Mouse (Mus musculus) cerebellum, postnatal 14 days (tissue): Measurements from ENCODE around the gene Dop1a.

Source experiments
- DNase-seq, 2 experiments: peaks; one replicate each; pipeline ENCODE4 v3.0.0; 2021; ENCODE audit warnings: mixed read lengths in 2 of 2

The Dop1a gene

DNA sequence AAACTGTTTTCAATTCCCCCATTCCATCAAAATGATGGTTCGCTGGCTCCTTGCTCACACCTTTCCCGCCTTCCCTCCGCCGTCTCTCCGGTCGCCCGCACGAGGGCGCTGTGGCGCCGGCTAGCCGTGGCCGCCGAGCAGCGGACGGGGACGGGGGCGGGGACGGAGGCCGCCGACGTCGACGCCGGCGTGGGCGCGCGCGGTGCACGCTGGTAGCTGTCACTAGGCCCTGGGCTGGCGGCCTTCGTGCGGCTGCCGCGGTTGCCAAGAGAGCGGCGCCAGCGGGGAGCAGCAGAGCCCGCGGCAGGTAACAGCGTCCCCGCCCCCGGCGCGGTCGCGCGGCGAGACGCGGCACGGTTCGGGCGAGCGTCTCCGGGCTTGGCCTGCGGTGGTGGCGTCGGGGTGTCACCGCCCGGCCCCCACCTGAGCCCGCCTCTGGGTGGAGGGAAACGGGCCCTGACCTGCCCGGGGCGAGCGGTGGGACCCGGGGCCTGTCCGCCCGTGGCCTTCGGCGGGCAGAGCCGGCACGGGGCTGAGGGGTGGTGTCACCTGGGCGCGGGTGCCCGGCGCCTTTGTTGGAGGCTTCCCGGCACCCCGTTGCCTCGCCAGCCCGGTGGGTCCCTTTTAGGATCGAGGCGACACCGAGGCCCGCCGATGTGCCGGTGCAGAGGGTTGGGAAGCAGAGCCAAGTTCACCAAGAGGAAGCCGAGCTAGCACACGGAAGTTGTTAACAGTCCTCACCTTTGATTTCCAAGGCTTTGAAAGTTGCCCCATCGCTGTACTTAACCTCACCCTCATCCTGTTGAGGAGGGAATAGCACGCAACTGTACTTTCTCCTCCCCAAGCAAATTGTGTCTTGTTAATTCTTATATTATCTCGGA, at the start of gene Dop1a:
TSS of gene Dop1a (plus strand) at position 165 of the 881 bp plus-strand sequence.
- DNase-seq = peak; percentile 97

DNA sequence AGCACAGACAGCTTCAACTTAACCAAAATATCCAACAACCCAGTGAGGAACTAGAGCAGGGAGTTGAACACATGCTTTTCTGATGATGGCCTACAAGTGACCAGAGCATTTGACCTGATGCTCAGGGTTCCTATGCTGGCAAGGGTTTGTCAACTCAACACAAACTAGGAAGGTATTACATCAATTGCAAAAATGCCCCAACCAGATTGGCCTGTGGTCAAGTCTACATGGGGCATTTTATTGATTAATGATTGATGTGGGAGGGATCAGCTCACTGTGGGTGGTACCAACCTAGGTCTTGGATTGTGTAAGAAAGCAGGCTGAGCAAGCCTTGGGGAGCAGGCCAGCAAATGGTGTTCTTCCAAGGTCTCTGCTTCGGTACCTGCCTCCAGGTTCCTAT, 49.0 kb upstream of the Dop1a start:
- no peak for DNase-seq

DNA sequence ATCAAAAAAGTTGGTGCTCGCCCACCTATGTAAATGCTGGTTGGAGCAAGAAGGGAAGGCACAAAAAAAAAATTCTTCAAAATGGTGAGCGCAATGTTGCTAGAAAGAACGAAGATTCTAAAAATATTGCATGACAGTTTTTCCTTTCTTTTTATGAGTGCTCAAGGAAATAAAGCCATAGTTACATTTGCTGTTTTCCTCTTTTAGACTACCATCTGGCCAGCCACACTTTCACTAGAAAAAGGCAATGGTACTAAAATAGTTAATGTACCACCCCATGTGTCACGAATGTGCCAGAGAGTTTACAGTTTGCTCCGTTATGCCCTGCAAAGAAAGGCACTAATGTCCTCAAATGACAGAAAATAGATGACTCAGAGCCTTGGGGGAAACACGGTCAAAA, 47.6 kb upstream of the Dop1a start:
- no peak for DNase-seq

DNA sequence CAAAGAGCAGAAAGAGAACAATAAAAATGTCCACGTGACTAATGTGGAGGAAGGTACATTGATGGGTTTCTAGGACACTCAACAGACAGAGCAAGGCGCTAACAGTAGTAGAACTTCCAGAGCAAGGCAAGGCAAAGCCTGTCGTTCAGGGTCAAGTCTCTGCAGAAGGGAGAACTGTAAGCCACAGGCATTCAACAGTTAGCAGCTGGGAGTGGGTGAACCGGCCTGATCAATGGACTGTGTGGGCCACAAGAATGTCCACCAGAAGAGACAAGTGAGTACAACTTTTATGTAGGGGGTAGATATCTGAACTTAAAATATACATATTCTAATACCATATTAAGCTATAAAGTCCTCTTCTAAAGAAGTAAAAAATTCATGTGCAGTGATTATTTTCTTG, 43.6 kb upstream of the Dop1a start:
- DNase-seq = no peak

DNA sequence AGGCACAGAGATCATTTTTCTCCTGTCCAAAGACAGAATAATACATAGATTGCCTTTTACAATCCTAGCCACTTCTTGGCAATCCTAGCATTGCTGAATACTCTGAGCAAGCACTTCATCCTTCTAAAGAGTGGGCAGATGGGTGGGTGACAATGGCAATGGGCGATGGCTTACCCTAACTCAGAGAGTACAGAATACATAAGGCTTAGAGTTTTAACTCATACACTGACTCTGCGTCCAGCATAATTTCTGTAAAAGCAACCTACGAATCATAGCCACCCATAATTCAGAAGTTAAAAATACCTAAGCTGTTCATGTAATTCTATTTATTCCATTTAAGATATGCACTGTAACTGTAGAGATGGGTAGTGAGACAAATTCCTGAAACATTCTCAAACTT, 31.4 kb upstream of the Dop1a start:
- no peak for DNase-seq

DNA sequence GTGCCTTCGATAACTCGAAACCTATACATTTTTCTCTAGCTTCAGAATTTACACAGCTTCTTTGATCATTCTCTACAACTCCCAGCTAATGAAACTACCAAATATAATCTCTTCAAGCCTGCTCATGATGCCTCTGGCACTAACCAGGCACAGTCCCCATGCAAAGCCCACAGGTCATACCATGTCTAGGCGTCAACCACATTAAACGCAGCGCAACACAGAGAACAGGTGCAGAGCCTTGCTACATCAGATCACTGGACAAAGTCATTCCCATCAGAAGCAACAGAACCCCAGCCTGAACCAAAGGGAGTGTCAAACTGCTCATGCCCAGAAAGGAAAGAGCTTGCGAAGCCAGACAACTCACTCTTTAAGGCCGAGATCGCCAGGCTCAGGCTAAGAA, 30.3 kb upstream of the Dop1a start:
- no peak for DNase-seq

DNA sequence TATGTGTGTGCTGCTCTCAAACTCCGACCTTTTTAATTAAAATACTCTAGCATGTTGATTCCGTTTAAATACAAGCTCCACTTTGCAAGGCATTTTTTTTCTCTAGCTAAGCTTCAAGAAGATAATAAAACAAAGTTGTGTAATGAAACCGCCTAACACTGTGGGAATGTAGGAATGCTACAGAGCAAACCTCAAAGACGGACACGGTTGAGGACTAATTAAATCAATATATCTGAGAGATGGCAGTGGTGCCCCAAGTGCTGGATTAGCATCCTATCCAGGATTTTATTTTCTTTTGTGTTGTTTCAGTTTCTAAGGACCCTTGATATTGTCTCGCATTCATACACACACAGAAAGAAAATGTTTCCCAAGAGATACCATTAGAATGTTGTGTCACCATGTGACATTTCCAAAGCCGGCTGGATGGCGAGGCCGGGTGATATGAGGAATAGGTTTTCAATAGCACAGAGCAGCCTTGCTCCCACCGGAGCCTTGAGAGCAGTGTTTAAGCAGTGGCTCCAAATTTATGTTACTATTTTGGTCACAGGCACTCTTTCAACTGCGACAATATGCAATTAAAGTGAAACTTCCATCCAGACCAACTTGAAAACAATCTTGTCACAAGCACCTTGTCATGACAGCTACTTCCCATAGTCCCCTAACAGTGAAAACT, 28.5 kb upstream of the Dop1a start:
- DNase-seq = no peak

DNA sequence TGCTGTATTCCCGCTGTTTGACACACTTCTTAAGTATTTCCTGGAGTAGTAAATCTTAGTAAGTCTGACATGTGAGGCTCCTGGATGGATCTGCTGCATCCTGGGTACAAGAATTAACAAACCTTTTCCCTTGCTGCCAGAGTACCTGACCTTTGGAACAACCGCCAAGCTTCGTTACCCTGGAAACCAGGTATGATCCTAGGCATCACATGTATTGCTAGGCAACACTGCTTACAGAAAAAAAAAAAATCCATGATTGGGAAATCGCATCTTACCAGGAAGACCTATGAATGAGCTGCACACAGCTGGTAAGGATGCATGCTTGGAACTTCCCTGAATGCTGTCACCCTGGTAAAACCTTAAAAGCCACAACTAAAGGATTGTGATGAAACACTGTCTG, 24.7 kb upstream of the Dop1a start:
- DNase-seq = no peak

DNA sequence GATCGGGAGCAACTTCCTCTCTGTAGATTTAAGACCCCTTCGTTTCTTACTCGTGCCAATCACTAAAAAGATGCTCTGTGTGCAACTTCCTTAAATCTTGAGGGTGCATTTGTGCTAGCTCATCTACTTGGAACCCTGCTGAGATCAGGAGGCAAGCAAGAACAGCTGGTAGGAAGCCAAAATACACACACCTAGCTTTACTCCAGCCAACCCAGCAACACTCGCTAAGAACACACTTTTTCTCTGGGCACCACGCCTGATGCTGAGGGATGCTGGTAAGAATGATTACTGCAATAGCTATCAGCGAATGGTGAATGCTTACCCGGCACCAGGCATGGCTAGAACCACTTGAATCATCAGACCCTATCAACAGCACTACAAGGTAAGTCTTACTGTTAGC, 20.1 kb upstream of the Dop1a start:
- DNase-seq = no peak

DNA sequence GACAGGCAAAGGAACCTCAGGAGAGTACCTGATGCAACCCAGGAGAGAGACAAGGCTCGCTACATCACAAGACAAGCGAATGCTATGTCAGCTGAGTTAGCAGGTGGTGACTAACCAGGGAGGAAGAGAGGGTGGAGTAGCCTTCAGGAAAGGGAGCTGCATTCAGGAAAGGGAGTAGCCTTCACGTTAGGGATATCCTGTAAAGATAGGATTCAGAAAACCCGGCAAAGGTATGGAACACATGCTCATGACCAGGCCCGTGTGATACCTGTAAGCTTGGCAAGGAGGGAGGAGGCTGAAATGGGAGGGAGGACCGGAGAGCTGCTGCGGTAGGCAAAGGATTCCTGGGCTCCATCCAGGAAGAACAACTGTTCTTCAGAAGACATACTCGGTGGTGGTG, 19.5 kb upstream of the Dop1a start:
- DNase-seq = no peak

DNA sequence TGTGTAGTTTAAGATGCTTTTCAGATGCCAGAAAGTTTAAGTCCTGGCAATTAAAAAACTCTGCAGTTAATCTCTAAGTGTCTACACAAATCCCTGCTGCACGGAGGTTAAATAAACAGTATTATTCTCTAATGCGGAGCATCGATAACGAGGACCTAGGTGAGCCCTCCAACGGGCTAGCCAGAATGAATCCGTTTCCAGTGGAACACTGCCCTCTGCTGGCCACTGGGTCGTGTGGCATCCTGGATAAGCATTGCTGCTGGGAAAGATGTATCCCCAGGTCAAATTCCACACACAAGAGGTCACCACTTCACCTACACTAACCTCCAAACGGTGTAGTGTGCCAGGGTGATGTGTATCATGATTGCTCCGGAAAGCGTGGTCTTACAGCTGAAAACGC, 17.4 kb upstream of the Dop1a start:
- DNase-seq = peak; percentile 93

DNA sequence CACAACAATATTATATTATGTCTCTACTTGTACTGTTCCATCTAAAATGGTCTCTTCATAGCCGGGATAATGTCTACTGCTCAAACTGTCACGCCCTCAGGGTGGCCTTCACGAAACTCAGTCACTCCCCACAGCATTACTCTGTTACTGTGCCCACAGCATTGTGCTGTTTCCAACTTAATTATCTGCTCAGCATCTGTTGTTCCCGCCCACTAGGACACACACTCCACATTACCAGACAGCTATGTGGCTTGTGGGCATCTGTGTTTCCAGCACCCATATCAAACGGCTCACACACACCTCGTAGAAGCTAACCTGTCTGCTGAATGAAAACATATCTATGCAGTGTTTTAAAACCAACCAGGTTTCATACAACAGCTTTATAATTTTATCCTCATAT, 15.9 kb upstream of the Dop1a start:
- no peak for DNase-seq

DNA sequence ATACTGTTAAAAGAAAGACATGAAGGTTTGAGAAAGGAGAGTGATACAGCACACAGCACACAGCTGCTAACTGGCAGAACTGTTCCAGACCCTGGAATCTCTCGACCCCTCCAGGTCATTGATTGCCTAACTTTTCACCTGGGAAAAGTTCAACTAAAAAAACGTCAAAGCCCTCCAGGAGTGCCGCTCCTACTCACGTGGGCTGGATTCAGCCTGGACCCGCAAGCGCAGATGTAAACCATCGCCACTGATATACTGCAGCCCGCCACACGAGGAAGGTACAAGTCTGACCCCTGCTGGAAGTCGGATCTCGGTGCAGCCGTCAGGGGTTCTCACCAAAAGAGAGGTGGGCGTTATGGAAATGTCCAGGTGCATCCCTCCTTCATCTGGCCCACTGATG, 15.3 kb upstream of the Dop1a start:
- peak; percentile 82 to 84 for DNase-seq

DNA sequence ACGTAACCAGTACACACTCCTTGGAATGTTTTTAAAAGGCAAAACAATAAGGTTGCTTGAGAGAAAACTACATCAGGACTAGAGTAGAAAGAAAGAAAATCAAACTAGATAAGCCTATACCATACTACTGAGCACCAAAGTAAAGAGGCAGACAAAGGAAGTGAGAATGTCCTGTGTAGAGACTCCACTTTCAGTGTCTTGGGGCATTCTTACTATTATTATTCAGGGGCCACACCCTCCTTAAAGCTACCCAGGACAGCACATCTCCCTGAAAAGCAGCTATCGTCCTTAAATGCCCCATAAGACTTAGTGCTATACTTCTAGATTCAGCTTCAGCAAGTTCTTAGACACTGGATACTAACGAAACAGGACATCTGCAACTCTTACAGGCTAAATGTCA, 13.3 kb upstream of the Dop1a start:
- no peak for DNase-seq

DNA sequence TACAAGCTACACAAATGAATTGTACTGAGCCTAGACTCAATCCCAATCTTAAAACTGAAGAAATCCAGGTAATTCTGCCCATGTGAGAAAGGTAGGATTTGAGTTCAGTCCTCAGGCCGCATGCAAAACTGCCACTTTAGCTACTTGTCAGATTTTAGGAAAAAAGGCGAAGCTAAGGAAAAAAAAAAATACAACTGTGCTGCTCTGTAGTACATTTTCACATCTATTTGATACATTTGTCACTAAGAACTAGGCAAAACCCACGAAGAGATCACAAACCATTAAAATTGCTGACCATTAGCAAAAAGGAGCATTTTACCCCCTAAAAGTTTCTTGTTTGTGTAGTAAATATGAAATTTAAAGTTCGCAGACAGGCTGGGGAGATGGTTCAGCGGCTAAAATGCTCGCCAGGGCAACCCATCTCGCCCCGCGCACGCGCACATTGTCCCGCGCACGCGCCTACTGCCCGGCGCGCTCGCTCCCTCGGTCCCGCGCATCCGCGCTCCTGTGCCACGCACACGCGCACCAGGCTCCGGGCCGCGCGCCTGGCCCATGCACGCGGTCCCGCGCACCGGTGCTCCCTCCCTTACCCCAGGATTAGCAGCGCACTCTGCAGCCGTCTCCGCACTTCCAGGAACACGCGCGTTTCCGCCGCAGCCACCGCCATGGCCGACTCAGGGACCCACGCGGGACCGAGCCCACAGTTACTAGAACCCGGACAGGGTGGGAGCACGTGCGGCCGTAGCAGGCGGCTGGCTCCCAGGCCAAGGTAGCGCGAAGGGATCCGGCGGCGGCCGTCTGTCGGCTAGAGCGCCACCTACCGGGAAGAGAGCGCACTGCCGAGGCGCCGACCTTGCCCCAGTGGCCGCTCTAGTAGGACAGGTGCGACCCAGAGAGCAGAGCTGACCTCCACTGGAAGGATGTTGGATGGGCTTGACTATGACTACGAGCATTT, 2.5 kb upstream of the Dop1a start, which contains the start of gene Ube2cbp:
TSS of gene Ube2cbp (minus strand) at position 800 of the 955 bp plus-strand sequence.
- DNase-seq = peak; percentile 95 to 97

DNA sequence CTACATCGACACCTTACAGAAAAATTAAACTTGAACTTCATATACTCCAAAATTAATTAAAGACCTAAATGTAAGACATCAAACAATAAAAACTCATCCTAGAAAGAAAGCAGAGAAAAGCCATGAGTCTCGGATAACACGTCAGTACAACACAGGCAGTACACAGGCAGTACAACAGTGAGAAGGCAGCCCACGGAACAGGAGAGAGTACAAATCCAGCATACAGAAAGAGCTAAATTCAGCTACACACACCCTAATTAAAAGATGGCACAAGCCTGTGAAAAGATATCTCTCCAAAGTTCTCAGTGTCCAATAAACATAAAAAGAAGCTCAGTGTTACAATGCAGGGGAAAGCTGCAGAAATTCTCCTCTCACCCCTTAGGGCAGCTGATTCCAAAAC, 9.0 kb downstream of the Dop1a start:
- DNase-seq = no peak

DNA sequence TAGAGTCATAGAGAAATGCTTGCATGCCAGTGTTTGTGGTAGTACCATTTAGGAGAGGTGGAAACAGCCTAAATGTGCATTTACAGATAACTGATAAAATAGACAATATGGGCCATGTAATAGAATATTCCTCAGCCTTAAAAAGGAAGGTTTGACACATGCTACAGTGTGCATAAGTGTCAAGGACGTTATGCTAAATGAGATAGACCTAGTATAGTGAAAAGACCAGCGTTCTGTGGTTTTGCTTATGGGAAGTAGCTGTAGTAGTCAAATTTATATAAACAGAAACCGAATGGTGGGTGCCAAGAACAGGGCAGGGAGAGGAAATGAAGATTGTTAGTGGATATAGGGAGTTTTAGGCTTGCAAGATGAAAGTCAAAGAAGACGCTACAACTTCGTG, 9.8 kb downstream of the Dop1a start:
- no peak for DNase-seq

DNA sequence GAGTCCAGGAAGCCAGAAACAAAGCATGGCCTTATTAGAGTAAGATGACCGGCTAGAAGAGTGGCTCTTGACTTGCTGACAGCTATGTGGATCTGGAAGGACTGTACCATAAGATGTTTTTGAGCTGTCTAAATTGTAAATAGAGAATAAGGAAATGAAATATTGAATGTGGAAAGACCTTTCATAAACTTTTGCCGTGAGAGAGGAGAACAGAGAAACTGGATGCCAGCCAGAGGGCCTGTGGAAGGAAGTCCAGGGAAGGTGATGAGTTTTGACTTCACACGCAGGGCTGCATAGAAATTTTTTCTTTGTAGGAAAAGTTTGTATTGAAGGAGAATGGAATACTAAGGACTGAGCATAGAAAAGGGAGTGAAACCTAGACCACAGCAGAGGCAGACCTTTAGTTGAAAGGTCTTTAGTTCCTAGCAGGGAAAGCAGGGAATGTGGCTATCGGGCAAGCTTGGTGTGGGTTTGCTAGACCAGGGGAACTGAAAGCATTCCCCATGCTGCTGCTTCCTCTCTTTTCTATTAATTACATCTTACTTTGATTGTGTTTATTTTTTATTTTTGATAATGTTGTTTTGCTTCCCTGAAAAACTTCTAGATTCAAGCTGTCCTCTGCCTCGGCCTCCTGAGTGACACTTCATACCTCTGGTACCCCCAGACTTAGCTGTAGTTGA, 11.6 kb downstream of the Dop1a start:
- DNase-seq = no peak

DNA sequence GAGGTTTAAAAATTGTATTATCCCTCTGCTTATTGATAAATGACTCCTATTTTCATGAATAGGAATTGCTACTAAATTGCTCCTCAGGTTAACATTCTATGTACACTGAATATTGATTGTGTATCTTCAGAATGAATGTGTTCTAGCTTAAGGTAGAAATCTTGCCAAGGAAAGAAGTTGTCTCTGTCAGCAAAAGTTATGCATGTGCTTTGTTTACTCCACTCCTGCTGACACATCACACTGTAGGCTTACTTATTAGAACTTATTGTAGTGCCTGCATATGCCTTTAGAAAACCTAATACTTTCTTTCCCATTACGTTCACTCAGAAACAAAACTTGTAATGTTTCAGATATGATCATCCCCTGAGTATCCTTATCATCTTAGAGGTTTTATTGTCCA, 15.3 kb downstream of the Dop1a start:
- no peak for DNase-seq

DNA sequence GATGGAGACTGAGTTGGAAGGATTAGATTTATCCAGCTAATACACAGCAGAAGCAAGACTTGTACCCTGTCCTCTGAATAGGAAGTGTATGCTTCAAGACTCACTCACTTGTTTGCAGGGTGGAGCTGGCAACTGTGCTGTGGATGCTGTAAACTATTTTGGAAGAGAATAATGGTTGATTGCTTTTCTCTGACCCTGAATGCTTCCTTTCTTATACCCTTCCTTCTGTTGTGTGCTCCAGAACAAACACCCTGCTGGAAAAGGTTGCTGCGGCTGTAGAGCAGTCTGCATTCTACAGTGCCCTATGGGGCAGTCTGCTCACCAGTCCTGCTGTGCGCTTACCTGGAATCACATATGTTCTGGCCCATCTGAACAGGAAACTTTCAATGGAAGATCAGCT, 24.8 kb downstream of the Dop1a start:
- DNase-seq = peak in 1 of 2 experiments; percentile 14

DNA sequence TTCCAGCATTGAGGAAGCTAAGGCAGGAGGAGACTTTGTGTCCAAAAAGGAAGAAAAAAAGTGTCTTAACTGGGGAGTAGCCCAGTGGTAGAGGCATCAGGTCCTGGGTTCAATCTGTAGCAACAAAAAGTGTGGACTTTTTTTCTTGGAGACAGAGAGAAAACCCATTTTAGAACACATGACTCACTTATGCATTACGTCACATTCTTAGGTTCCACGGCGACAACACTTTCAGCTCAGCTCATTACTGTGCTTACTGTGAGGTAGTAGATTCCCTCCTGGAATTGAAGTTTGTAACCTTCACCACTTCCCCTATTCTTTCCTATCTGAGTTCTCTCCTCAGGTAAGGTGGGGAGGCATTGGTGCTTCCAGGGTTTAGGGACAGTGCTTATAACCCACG, 29.3 kb downstream of the Dop1a start:
- no peak for DNase-seq

DNA sequence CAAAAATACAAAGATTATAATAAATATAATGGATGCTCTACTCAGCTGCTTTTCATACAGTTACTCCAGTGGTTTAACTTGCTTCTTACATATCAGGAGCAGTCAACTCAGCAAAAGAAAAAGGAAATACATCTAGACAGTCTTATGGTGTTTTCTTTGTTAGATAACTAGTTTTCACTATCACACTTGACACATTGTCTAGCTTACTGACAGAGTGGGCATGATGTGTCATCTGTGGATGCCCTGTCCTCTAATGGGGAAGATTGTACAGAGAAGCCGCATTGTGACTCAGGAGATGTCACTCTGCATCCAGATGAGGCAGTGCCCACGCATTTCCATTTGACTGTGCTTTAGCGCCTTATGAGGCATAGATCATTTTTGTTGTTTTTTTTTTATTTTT, 32.1 kb downstream of the Dop1a start:
- DNase-seq = no peak

DNA sequence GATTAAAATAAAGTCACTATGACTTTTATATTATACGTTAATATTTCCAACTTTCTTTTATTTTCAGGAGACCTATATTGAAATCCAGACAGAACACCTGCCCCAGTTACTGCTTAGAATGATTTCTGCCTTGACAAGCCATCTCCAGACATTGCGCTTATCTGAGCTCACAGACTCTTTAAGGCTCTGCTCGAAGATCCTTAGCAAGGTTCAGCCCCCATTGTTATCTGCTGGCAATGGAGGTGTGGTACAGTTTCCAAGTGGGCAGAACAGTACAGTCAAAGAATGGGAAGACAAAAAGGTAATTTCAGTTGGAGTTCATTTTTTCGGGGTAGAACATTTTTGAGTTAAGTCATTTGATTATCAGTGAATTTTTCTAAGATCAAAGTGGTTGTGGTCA, 40.5 kb downstream of the Dop1a start:
- DNase-seq = no peak
